Mouse (Mus musculus): Measurements from ENCODE around the gene Ank2. TPM values are rescaled to one million over a fixed set of nuclear protein-coding genes. Genes with fewer than 3 reads are reported as not detected.

Gene Ank2
- polyA plus RNA-seq, 1 experiment from 2014 or later = 49.5 TPM

- no peaks in the 10 kb centered on the region for H3K36me3 ChIP-seq (ENCODE audit: control insufficient read depth, insufficient read depth, low read length)
- H3K9me3 ChIP-seq (ENCODE audit: control insufficient read depth, low read length) = no peaks in the 10 kb centered on the region
- H3K9ac ChIP-seq (ENCODE audit: low read length) = no peak overlapping the region
- no peak overlapping the region for H3K4me2 ChIP-seq (ENCODE audit: low read length)
- no peaks in the 10 kb centered on the region for H3K4me1 ChIP-seq (ENCODE audit: control insufficient read depth in 2 of 2, insufficient read depth in 2 of 2, low read length in 2 of 2)
- no peaks in the 10 kb centered on the region for H3K27me3 ChIP-seq (ENCODE audit: control insufficient read depth, insufficient read depth, low read length)
- WGBS = 62% methylated on average over 6 of the region's 6 CpGs
- H3K4me3 ChIP-seq (ENCODE audit: control insufficient read depth in 1 of 2, insufficient read depth in 1 of 2, low read depth in 1 of 2, low read length in 2 of 2) = no peak overlapping the region
- no peak overlapping the region for H3K27ac ChIP-seq (replicated peaks in 1 of 2; ENCODE audit: control insufficient read depth in 1 of 2, insufficient read depth in 1 of 2, low read depth in 2 of 2, low read length in 2 of 2)
- no peak for ATAC-seq (ENCODE audit: insufficient number of reproducible peaks, insufficient read depth, low FRiP score, low read depth)
These were observed 382.9 kb downstream of the Ank2 start for GRCm38 (mm10) chr3:127116226-127116625.

- no peak for ATAC-seq (ENCODE audit: insufficient number of reproducible peaks, insufficient read depth, low FRiP score, low read depth)
- no peaks in the 10 kb centered on the region for H3K27me3 ChIP-seq (ENCODE audit: control insufficient read depth, insufficient read depth, low read length)
- H3K4me2 ChIP-seq (ENCODE audit: low read length) = no peak overlapping the region
- no peak overlapping the region for H3K9ac ChIP-seq (ENCODE audit: low read length)
- no peak overlapping the region for H3K27ac ChIP-seq (replicated peaks in 1 of 2; ENCODE audit: control insufficient read depth in 1 of 2, insufficient read depth in 1 of 2, low read depth in 2 of 2, low read length in 2 of 2)
- H3K36me3 ChIP-seq (ENCODE audit: control insufficient read depth, insufficient read depth, low read length) = no peaks in the 10 kb centered on the region
- whole genome bisulfite sequencing = 83% methylated on average over 7 of the region's 7 CpGs
- no peak overlapping the region for H3K4me3 ChIP-seq (ENCODE audit: control insufficient read depth in 1 of 2, insufficient read depth in 1 of 2, low read depth in 1 of 2, low read length in 2 of 2)
- no peaks in the 10 kb centered on the region for H3K9me3 ChIP-seq (ENCODE audit: control insufficient read depth, low read length)
- H3K4me1 ChIP-seq (ENCODE audit: control insufficient read depth in 2 of 2, insufficient read depth in 2 of 2, low read length in 2 of 2) = no peaks in the 10 kb centered on the region
These were observed 385.9 kb downstream of the Ank2 start for GRCm38 (mm10) chr3:127113238-127113637.

GRCm38 (mm10) chr3:127109413-127109812 lies 389.7 kb downstream of the Ank2 start:
- Histone ChIP-seq H3K9ac (ENCODE audit: low read length) (no peak overlapping the region), H3K4me2 (ENCODE audit: low read length) (no peak overlapping the region), H3K27me3 (ENCODE audit: control insufficient read depth, insufficient read depth, low read length) (no peaks in the 10 kb centered on the region), H3K9me3 (ENCODE audit: control insufficient read depth, low read length) (no peaks in the 10 kb centered on the region), H3K27ac (replicated peaks in 1 of 2; ENCODE audit: control insufficient read depth in 1 of 2, insufficient read depth in 1 of 2, low read depth in 2 of 2, low read length in 2 of 2) (no peak overlapping the region), H3K4me3 (ENCODE audit: control insufficient read depth in 1 of 2, insufficient read depth in 1 of 2, low read depth in 1 of 2, low read length in 2 of 2) (no peak overlapping the region), H3K4me1 (ENCODE audit: control insufficient read depth in 2 of 2, insufficient read depth in 2 of 2, low read length in 2 of 2) (no peaks in the 10 kb centered on the region), H3K36me3 (ENCODE audit: control insufficient read depth, insufficient read depth, low read length) (no peaks in the 10 kb centered on the region)
- 85% methylated on average over 3 of the region's 3 CpGs for WGBS
- ATAC-seq (ENCODE audit: insufficient number of reproducible peaks, insufficient read depth, low FRiP score, low read depth) = no peak

GRCm38 (mm10) chr3:127108481-127108880 lies 390.7 kb downstream of the Ank2 start:
- H3K27ac ChIP-seq (replicated peaks in 1 of 2; ENCODE audit: control insufficient read depth in 1 of 2, insufficient read depth in 1 of 2, low read depth in 2 of 2, low read length in 2 of 2) = no peak overlapping the region
- WGBS = 79% methylated on average over 2 of the region's 2 CpGs
- H3K4me3 ChIP-seq (ENCODE audit: control insufficient read depth in 1 of 2, insufficient read depth in 1 of 2, low read depth in 1 of 2, low read length in 2 of 2) = no peak overlapping the region
- H3K9ac ChIP-seq (ENCODE audit: low read length) = no peak overlapping the region
- no peaks in the 10 kb centered on the region for H3K4me1 ChIP-seq (ENCODE audit: control insufficient read depth in 2 of 2, insufficient read depth in 2 of 2, low read length in 2 of 2)
- H3K36me3 ChIP-seq (ENCODE audit: control insufficient read depth, insufficient read depth, low read length) = no peaks in the 10 kb centered on the region
- H3K27me3 ChIP-seq (ENCODE audit: control insufficient read depth, insufficient read depth, low read length) = no peaks in the 10 kb centered on the region
- H3K9me3 ChIP-seq (ENCODE audit: control insufficient read depth, low read length) = no peaks in the 10 kb centered on the region
- no peak for ATAC-seq (ENCODE audit: insufficient number of reproducible peaks, insufficient read depth, low FRiP score, low read depth)
- no peak overlapping the region for H3K4me2 ChIP-seq (ENCODE audit: low read length)

- Histone ChIP-seq H3K4me3 (ENCODE audit: control insufficient read depth in 1 of 2, insufficient read depth in 1 of 2, low read depth in 1 of 2, low read length in 2 of 2) (no peak overlapping the region), H3K27me3 (ENCODE audit: control insufficient read depth, insufficient read depth, low read length) (no peaks in the 10 kb centered on the region), H3K4me2 (ENCODE audit: low read length) (no peak overlapping the region), H3K36me3 (ENCODE audit: control insufficient read depth, insufficient read depth, low read length) (no peaks in the 10 kb centered on the region), H3K9me3 (ENCODE audit: control insufficient read depth, low read length) (no peaks in the 10 kb centered on the region), H3K4me1 (ENCODE audit: control insufficient read depth in 2 of 2, insufficient read depth in 2 of 2, low read length in 2 of 2) (no peaks in the 10 kb centered on the region), H3K9ac (ENCODE audit: low read length) (no peak overlapping the region), H3K27ac (replicated peaks in 1 of 2; ENCODE audit: control insufficient read depth in 1 of 2, insufficient read depth in 1 of 2, low read depth in 2 of 2, low read length in 2 of 2) (no peak overlapping the region)
- no peak for ATAC-seq (ENCODE audit: insufficient number of reproducible peaks, insufficient read depth, low FRiP score, low read depth)
- WGBS = 79% methylated on average over 5 of the region's 5 CpGs
These were observed 391.9 kb downstream of the Ank2 start for GRCm38 (mm10) chr3:127107281-127107680.

GRCm38 (mm10) chr3:127101326-127101725 lies 397.8 kb downstream of the Ank2 start:
- Histone ChIP-seq H3K9me3 (ENCODE audit: control insufficient read depth, low read length) (no peaks in the 10 kb centered on the region), H3K4me2 (ENCODE audit: low read length) (no peak overlapping the region), H3K27ac (replicated peaks in 1 of 2; ENCODE audit: control insufficient read depth in 1 of 2, insufficient read depth in 1 of 2, low read depth in 2 of 2, low read length in 2 of 2) (no peak overlapping the region), H3K4me3 (ENCODE audit: control insufficient read depth in 1 of 2, insufficient read depth in 1 of 2, low read depth in 1 of 2, low read length in 2 of 2) (no peak overlapping the region), H3K27me3 (ENCODE audit: control insufficient read depth, insufficient read depth, low read length) (no peaks in the 10 kb centered on the region), H3K9ac (ENCODE audit: low read length) (no peak overlapping the region), H3K36me3 (ENCODE audit: control insufficient read depth, insufficient read depth, low read length) (no peaks in the 10 kb centered on the region), H3K4me1 (ENCODE audit: control insufficient read depth in 2 of 2, insufficient read depth in 2 of 2, low read length in 2 of 2) (no peaks in the 10 kb centered on the region)
- no peak for ATAC-seq (ENCODE audit: insufficient number of reproducible peaks, insufficient read depth, low FRiP score, low read depth)
- 85% methylated on average over 1 of the region's 1 CpGs for WGBS

- H3K27me3 ChIP-seq (ENCODE audit: control insufficient read depth, insufficient read depth, low read length) = no peaks in the 10 kb centered on the region
- H3K9ac ChIP-seq (ENCODE audit: low read length) = no peak overlapping the region
- H3K27ac ChIP-seq (replicated peaks in 1 of 2; ENCODE audit: control insufficient read depth in 1 of 2, insufficient read depth in 1 of 2, low read depth in 2 of 2, low read length in 2 of 2) = no peak overlapping the region
- 91% methylated on average over 1 of the region's 1 CpGs for WGBS
- ATAC-seq (ENCODE audit: insufficient number of reproducible peaks, insufficient read depth, low FRiP score, low read depth) = no peak
- no peaks in the 10 kb centered on the region for H3K36me3 ChIP-seq (ENCODE audit: control insufficient read depth, insufficient read depth, low read length)
- no peaks in the 10 kb centered on the region for H3K9me3 ChIP-seq (ENCODE audit: control insufficient read depth, low read length)
- H3K4me1 ChIP-seq (ENCODE audit: control insufficient read depth in 2 of 2, insufficient read depth in 2 of 2, low read length in 2 of 2) = no peaks in the 10 kb centered on the region
- no peak overlapping the region for H3K4me3 ChIP-seq (ENCODE audit: control insufficient read depth in 1 of 2, insufficient read depth in 1 of 2, low read depth in 1 of 2, low read length in 2 of 2)
- H3K4me2 ChIP-seq (ENCODE audit: low read length) = no peak overlapping the region
These were observed 401.4 kb downstream of the Ank2 start for GRCm38 (mm10) chr3:127097745-127098144.

GRCm38 (mm10) chr3:127097106-127097505 lies 402.0 kb downstream of the Ank2 start:
- no peak overlapping the region for H3K9ac ChIP-seq (ENCODE audit: low read length)
- no peak overlapping the region for H3K27ac ChIP-seq (replicated peaks in 1 of 2; ENCODE audit: control insufficient read depth in 1 of 2, insufficient read depth in 1 of 2, low read depth in 2 of 2, low read length in 2 of 2)
- 89% methylated on average over 1 of the region's 1 CpGs for WGBS
- no peak for ATAC-seq (ENCODE audit: insufficient number of reproducible peaks, insufficient read depth, low FRiP score, low read depth)
- H3K36me3 ChIP-seq (ENCODE audit: control insufficient read depth, insufficient read depth, low read length) = no peaks in the 10 kb centered on the region
- no peaks in the 10 kb centered on the region for H3K27me3 ChIP-seq (ENCODE audit: control insufficient read depth, insufficient read depth, low read length)
- H3K4me3 ChIP-seq (ENCODE audit: control insufficient read depth in 1 of 2, insufficient read depth in 1 of 2, low read depth in 1 of 2, low read length in 2 of 2) = no peak overlapping the region
- no peaks in the 10 kb centered on the region for H3K9me3 ChIP-seq (ENCODE audit: control insufficient read depth, low read length)
- H3K4me2 ChIP-seq (ENCODE audit: low read length) = no peak overlapping the region
- H3K4me1 ChIP-seq (ENCODE audit: control insufficient read depth in 2 of 2, insufficient read depth in 2 of 2, low read length in 2 of 2) = no peaks in the 10 kb centered on the region

Data from heart, embryonic 14.5 days (tissue).